Mouse (Mus musculus): Measurements from ENCODE around the gene Olfr746.

The Olfr746 gene

GRCm38 (mm10) chr14:50646783-50647182 lies at the start of gene Olfr746:
TSS of gene Olfr746 (plus strand) at chr14:50647083.
- DNase-seq: no peak

GRCm38 (mm10) chr14:50614579-50614978 lies 32.3 kb upstream of the Olfr746 start, which contains the start of gene Olfr744:
TSS of gene Olfr744 (plus strand) at chr14:50614879.
- no peak for DNase-seq

GRCm38 (mm10) chr14:50639088-50639487 lies 7.8 kb upstream of the Olfr746 start, which contains the start of gene Olfr745:
TSS of gene Olfr745 (plus strand) at chr14:50639388.
- no peak for DNase-seq

GRCm38 (mm10) chr14:50693106-50693505 lies 46.2 kb downstream of the Olfr746 start, which contains the start of gene Olfr747:
TSS of gene Olfr747 (minus strand) at chr14:50693206.
- no peak for DNase-seq
